Mouse (Mus musculus): Measurements from ENCODE around the gene Cdk2ap1. TPM values are rescaled to one million over a fixed set of nuclear protein-coding genes. Genes with fewer than 3 reads are reported as not detected.

Cdk2ap1 gene
- total RNA-seq (2023) = 74.1 and 82.2 TPM in 2 replicates

DNA sequence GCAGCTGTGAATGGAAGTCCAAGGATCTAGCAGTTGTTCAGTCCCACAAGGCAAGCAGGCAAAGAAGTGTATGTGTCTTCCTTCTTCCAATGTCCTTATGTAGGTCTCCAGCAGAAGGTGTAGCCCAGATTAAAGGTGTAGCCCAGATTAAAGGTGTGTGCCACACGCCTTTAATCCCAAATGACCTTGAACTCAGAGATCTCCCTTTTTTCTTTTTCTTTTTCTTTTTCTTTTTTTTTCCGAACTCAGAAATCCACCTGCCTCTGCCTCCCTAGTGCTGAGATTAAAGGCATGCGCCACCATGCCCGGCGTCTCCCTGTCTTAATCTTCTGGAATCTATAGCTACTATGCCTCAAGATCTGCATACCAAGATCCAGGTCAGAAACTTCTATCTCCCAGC lies at the start of gene Cdk2ap1:
Cdk2ap1 (minus strand) TSS at position 101 of the 400 bp plus-strand sequence.

DNA sequence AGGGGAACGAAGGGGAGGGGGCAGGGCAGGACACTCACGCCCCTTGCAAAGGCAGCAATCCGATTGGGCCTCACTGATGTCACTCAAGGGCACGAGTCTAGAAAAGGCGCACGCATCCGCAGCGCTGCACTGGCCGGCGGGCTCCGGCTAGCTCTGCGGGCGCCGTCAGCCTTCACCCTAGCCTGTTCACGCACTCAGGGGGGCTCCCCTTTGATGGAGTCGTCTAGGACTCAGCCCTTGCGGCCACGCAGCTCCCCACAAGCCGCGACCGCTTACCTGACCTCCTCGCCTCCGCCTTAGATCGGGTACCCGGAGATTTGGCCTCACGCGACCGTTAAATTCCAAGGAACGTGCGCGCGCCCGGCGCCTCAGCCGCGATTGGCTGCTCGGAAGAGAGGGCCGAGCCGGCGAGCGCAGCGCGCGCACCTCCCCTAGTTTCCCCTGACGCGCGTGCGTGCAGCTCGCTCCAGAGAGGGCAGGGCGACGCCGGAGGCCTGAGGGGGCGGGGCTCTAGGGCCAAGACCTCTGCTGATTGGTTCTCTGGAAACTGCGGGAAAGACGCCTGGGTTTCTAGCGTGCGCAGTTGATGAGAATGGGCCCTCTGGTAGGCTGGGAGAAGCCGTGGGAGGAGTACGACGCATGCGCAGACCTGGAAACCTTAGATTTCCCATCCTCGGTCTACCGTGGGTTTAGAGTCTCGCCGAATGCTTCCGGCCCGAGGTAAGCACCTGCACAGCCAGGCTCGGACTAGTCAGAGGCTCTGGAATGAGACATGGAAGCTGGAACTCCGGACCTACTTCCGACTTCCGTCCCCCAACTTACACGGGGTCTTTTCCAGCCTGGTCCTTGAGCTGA lies 35.1 kb downstream of the Cdk2ap1 start, which contains the start of the genes Mphosph9 and 2810006K23Rik:
Mphosph9 (minus strand) TSS at position 463 of the 855 bp plus-strand sequence.
2810006K23Rik (plus strand) TSS at position 580 of the 855 bp plus-strand sequence.

Other genes starting within 250 kb of the Cdk2ap1 start
- 23.9 and 38.2 TPM in 2 replicates for gene Arl6ip4, start 247.0 kb downstream of the Cdk2ap1 start, total RNA-seq (2023)
- 1.9 and 2.1 TPM in 2 replicates for gene Pitpnm2, start 113.3 kb downstream of the Cdk2ap1 start, total RNA-seq (2023)
- 11.6 TPM in 2 replicates for gene Mphosph9, start 35.1 kb downstream of the Cdk2ap1 start, total RNA-seq (2023)
- gene 2810006K23Rik, start 35.0 kb downstream of the Cdk2ap1 start, total RNA-seq (2023) = 2.2 and 3.0 TPM in 2 replicates
- gene Sbno1, start 62.9 kb upstream of the Cdk2ap1 start, total RNA-seq (2023) = 211 and 313 TPM in 2 replicates
- gene Kmt5a, start 76.8 kb upstream of the Cdk2ap1 start, total RNA-seq (2023) = 150 and 176 TPM in 2 replicates
- gene Rilpl2, start 115.3 kb upstream of the Cdk2ap1 start, total RNA-seq (2023) = 94.9 and 111 TPM in 2 replicates
- 7.9 and 11.7 TPM in 2 replicates for gene Snrnp35, start 120.1 kb upstream of the Cdk2ap1 start, total RNA-seq (2023)
- 0.68 and 1.9 TPM in 2 replicates for gene Rilpl1, start 168.3 kb upstream of the Cdk2ap1 start, total RNA-seq (2023)
- 150 and 151 TPM in 2 replicates for gene Tmed2, start 177.6 kb upstream of the Cdk2ap1 start, total RNA-seq (2023)
- 9.6 and 18.9 TPM in 2 replicates for gene Ddx55, start 189.8 kb upstream of the Cdk2ap1 start, total RNA-seq (2023)
- gene Eif2b1, start 216.0 kb upstream of the Cdk2ap1 start, total RNA-seq (2023) = 13.7 and 21.4 TPM in 2 replicates
- gene Gtf2h3, start 216.1 kb upstream of the Cdk2ap1 start, total RNA-seq (2023) = 2.6 and 4.6 TPM in 2 replicates